Mouse (Mus musculus): ENCODE results near the gene Hoxa3. TPM values are rescaled to one million over a fixed set of nuclear protein-coding genes. Genes with fewer than 3 reads are reported as not detected.

Hoxa3 gene
- polyA plus RNA-seq, 1 experiment from 2014 or later, result 3.7 TPM

- Histone ChIP-seq H3K9me3 (no peaks in the 10 kb centered on the region), H3K4me3 (peak overlapping the region; percentile 31; the same call in 1 of the 2 replicates), H3K36me3 (no peaks in the 10 kb centered on the region), H3K27me3 (ENCODE audit: insufficient read depth, poor library complexity, severe bottlenecking) (peaks cover 100% of the 10 kb centered on the region), H3K4me1 (peaks cover 25% of the 10 kb centered on the region), H3K27ac (no peak overlapping the region)
- WGBS, result 2% methylated on average over 69 of the region's 69 CpGs
- no peak for DNase-seq (ENCODE audit: low spot score)
Measured at GRCm38 (mm10) chr6:52225612-52226568, 12.8 kb upstream of the Hoxa3 start.

GRCm38 (mm10) chr6:52224895-52225611 lies 11.9 kb upstream of the Hoxa3 start:
- no peak for DNase-seq (ENCODE audit: low spot score)
- Histone ChIP-seq H3K27ac (no peak overlapping the region), H3K4me1 (peaks cover 21% of the 10 kb centered on the region), H3K36me3 (no peaks in the 10 kb centered on the region), H3K4me3 (peak overlapping the region; percentile 31), H3K27me3 (ENCODE audit: insufficient read depth, poor library complexity, severe bottlenecking) (peaks cover 100% of the 10 kb centered on the region), H3K9me3 (no peaks in the 10 kb centered on the region)
- WGBS, result 1% methylated on average over 32 of the region's 36 CpGs

- Histone ChIP-seq H3K27ac (no peak overlapping the region), H3K36me3 (no peaks in the 10 kb centered on the region), H3K27me3 (ENCODE audit: insufficient read depth, poor library complexity, severe bottlenecking) (peaks cover 100% of the 10 kb centered on the region), H3K4me3 (peak overlapping the region; percentile 15; the same call in 1 of the 2 replicates), H3K9me3 (no peaks in the 10 kb centered on the region), H3K4me1 (peaks cover 20% of the 10 kb centered on the region)
- 2% methylated on average over 24 of the region's 24 CpGs for WGBS
- no peak for DNase-seq (ENCODE audit: low spot score)
Measured at GRCm38 (mm10) chr6:52223939-52224760, 11.0 kb upstream of the Hoxa3 start.

GRCm38 (mm10) chr6:52222729-52223128 lies 9.6 kb upstream of the Hoxa3 start:
- WGBS, result 9% methylated on average over 13 of the region's 13 CpGs
- no peak overlapping the region for H3K27ac ChIP-seq
- H3K9me3 ChIP-seq, result no peaks in the 10 kb centered on the region
- no peak overlapping the region for H3K4me3 ChIP-seq
- peaks cover 17% of the 10 kb centered on the region for H3K4me1 ChIP-seq
- H3K36me3 ChIP-seq, result no peaks in the 10 kb centered on the region
- DNase-seq (ENCODE audit: low spot score), result no peak
- peaks cover 100% of the 10 kb centered on the region for H3K27me3 ChIP-seq (ENCODE audit: insufficient read depth, poor library complexity, severe bottlenecking)

- H3K9me3 ChIP-seq, result no peaks in the 10 kb centered on the region
- H3K36me3 ChIP-seq, result no peaks in the 10 kb centered on the region
- H3K4me1 ChIP-seq, result peaks cover 23% of the 10 kb centered on the region
- peaks cover 100% of the 10 kb centered on the region for H3K27me3 ChIP-seq (ENCODE audit: insufficient read depth, poor library complexity, severe bottlenecking)
- DNase-seq (ENCODE audit: low spot score), result no peak
- peak overlapping the region; percentile 57 for H3K4me3 ChIP-seq
- WGBS, result 5% methylated on average over 21 of the region's 21 CpGs
- no peak overlapping the region for H3K27ac ChIP-seq
Measured at GRCm38 (mm10) chr6:52221993-52222685, 9.0 kb upstream of the Hoxa3 start.

- Histone ChIP-seq H3K9me3 (no peaks in the 10 kb centered on the region), H3K4me3 (peak within 1 kb of the TSS; percentile 57), H3K4me1 (peaks cover 28% of the 10 kb centered on the region), H3K27me3 (ENCODE audit: insufficient read depth, poor library complexity, severe bottlenecking) (peaks cover 100% of the 10 kb centered on the region), H3K36me3 (no peaks in the 10 kb centered on the region), H3K27ac (no peak within 1 kb of the TSS)
- under 1% methylated on average over 46 of the region's 46 CpGs for WGBS
- DNase-seq (ENCODE audit: low spot score), result no peak
Measured at GRCm38 (mm10) chr6:52221337-52221992, 8.3 kb upstream of the Hoxa3 start, which contains the start of gene Hoxa7. TSS of gene Hoxa7 (minus strand) at chr6:52221854.

GRCm38 (mm10) chr6:52220865-52221310 lies 7.8 kb upstream of the Hoxa3 start:
- Histone ChIP-seq H3K4me3 (peak overlapping the region; percentile 57), H3K9me3 (no peaks in the 10 kb centered on the region), H3K4me1 (peaks cover 27% of the 10 kb centered on the region), H3K27ac (no peak overlapping the region), H3K27me3 (ENCODE audit: insufficient read depth, poor library complexity, severe bottlenecking) (peaks cover 100% of the 10 kb centered on the region), H3K36me3 (no peaks in the 10 kb centered on the region)
- 6% methylated on average over 12 of the region's 12 CpGs for WGBS
- no peak for DNase-seq (ENCODE audit: low spot score)

- Histone ChIP-seq H3K4me1 (peaks cover 26% of the 10 kb centered on the region), H3K9me3 (no peaks in the 10 kb centered on the region), H3K36me3 (no peaks in the 10 kb centered on the region), H3K27me3 (ENCODE audit: insufficient read depth, poor library complexity, severe bottlenecking) (peaks cover 100% of the 10 kb centered on the region), H3K4me3 (no peak overlapping the region), H3K27ac (no peak overlapping the region)
- no peak for DNase-seq (ENCODE audit: low spot score)
- 11% methylated on average over 32 of the region's 32 CpGs for WGBS
Measured at GRCm38 (mm10) chr6:52220003-52220864, 7.1 kb upstream of the Hoxa3 start.

GRCm38 (mm10) chr6:52219234-52219942 lies 6.3 kb upstream of the Hoxa3 start:
- WGBS, result 20% methylated on average over 9 of the region's 9 CpGs
- H3K4me1 ChIP-seq, result peaks cover 26% of the 10 kb centered on the region
- H3K36me3 ChIP-seq, result no peaks in the 10 kb centered on the region
- H3K27me3 ChIP-seq (ENCODE audit: insufficient read depth, poor library complexity, severe bottlenecking), result peaks cover 100% of the 10 kb centered on the region
- no peak overlapping the region for H3K4me3 ChIP-seq
- DNase-seq (ENCODE audit: low spot score), result no peak
- H3K27ac ChIP-seq, result no peak overlapping the region
- no peaks in the 10 kb centered on the region for H3K9me3 ChIP-seq

GRCm38 (mm10) chr6:52218643-52219215 lies 5.6 kb upstream of the Hoxa3 start:
- Histone ChIP-seq H3K36me3 (no peaks in the 10 kb centered on the region), H3K27me3 (ENCODE audit: insufficient read depth, poor library complexity, severe bottlenecking) (peaks cover 100% of the 10 kb centered on the region), H3K27ac (no peak overlapping the region), H3K9me3 (no peaks in the 10 kb centered on the region), H3K4me1 (peaks cover 26% of the 10 kb centered on the region), H3K4me3 (no peak overlapping the region)
- WGBS, result 8% methylated on average over 14 of the region's 14 CpGs
- DNase-seq (ENCODE audit: low spot score), result no peak

Data from heart, embryonic 10.5 days (tissue).